Mouse (Mus musculus): ENCODE measurements at regions not wholly inside any gene's neighbourhood (a gene's known extent, or its start where the extent isn't known, plus 50 kb on each side); places are given as distances from the start of the nearest gene placed in this dataset.

- TF ChIP-seq CTCF (IDR thresholded peaks at IDR 0.05; ENCODE audit: low read depth, low read length) (no peak), GATA2 (IDR thresholded peaks at IDR 0.05; ENCODE audit: borderline replicate concordance, low read depth, low read length) (no peak)
Measured at GRCm38 (mm10) chr3:149704478-149704877, 714.1 kb upstream of the Adgrl2 start.
